In genomic region chr3:138688606-138689005, GRCm38 (mm10) we compare ENCODE assay signal across 27 mouse cellular contexts.
"Had no signal": no experiment of that assay in that cellular context is flagged by ENCODE, and none has a peak within 500 bp of the region (broad histone marks: within the 10 kb centered on the region; RNA-seq: fewer than 3 reads in every experiment).

No protein-coding gene starts in this region.

- H3K9ac ChIP-seq: heart, embryonic 12.5 days; hindbrain, embryonic 12.5 days; hindbrain, embryonic 14.5 days; limb, embryonic 12.5 days; liver, embryonic 13.5 days; liver, embryonic 15.5 days had no signal

- H3K4me2 ChIP-seq: heart, embryonic 12.5 days; hindbrain, embryonic 12.5 days; hindbrain, embryonic 14.5 days; limb, embryonic 12.5 days; liver, embryonic 11.5 days; liver, embryonic 13.5 days; liver, embryonic 15.5 days had no signal

- H3K27me3 ChIP-seq: heart, embryonic 12.5 days; hindbrain, embryonic 12.5 days; limb, embryonic 12.5 days; liver, embryonic 13.5 days; liver, embryonic 15.5 days had no signal

- H3K4me3 ChIP-seq: gastrocnemius, adult 2 months; heart, embryonic 10.5 days; heart, embryonic 12.5 days; hindbrain, embryonic 10.5 days; hindbrain, embryonic 12.5 days; layer of hippocampus, adult 2 months; left cerebral cortex, adult 2 months; limb, embryonic 10.5 days; limb, embryonic 12.5 days; liver, embryonic 13.5 days; liver, embryonic 15.5 days had no signal

- H3K27ac ChIP-seq: gastrocnemius, adult 2 months; heart, embryonic 10.5 days; hindbrain, embryonic 10.5 days; hindbrain, embryonic 12.5 days; hindbrain, embryonic 14.5 days; kidney, postnatal 0 days; layer of hippocampus, adult 2 months; left cerebral cortex, adult 2 months; limb, embryonic 10.5 days; limb, embryonic 12.5 days; liver, embryonic 13.5 days; liver, embryonic 15.5 days had no signal

- H3K36me3 ChIP-seq: heart, embryonic 10.5 days; heart, embryonic 12.5 days; hindbrain, embryonic 10.5 days; hindbrain, embryonic 12.5 days; limb, embryonic 10.5 days; limb, embryonic 12.5 days; liver, embryonic 13.5 days; liver, embryonic 15.5 days had no signal

- H3K9me3 ChIP-seq: heart, embryonic 10.5 days; heart, embryonic 12.5 days; hindbrain, embryonic 10.5 days; hindbrain, embryonic 12.5 days; limb, embryonic 10.5 days; limb, embryonic 12.5 days; liver, embryonic 13.5 days; liver, embryonic 15.5 days had no signal

- ATAC-seq: hindbrain, embryonic 16.5 days; inflammation-experienced regulatory T-cells, adult 6 months; intestine, postnatal 0 days had no signal

- DNase-seq: gastrocnemius, adult 2 months; gastrocnemius, postnatal 10 days; gastrocnemius, postnatal 25 days; heart, adult 18-20 months; heart, postnatal 10 days; heart, postnatal 4 days; kidney, adult 18-20 months; kidney, adult 8-10 months; kidney, postnatal 14 days; kidney, postnatal 36 days; liver; liver, embryonic 13.5 days had no signal

- H3K4me1 ChIP-seq: heart, embryonic 12.5 days; hindbrain, embryonic 10.5 days; limb, embryonic 10.5 days; limb, embryonic 12.5 days; liver, embryonic 13.5 days; liver, embryonic 15.5 days had no signal
